Mouse (Mus musculus) myocyte (in vitro differentiated cells): ENCODE data around the gene Cadm2.

Source experiments
- CEBPB ChIP-seq: IDR thresholded peaks from 2 replicates; pipeline ENCODE4 v1.6.1; 2011; ENCODE audit warnings: mild to moderate bottlenecking, moderate library complexity; ENCODE audit not compliant: poor library complexity, insufficient read depth, severe bottlenecking
- MYOD1 ChIP-seq, 3 experiments: IDR thresholded peaks; one replicate each; pipeline ENCODE4 v1.6.1; 2011; ENCODE audit warnings: control low read depth in 2 of 3, low read depth in 2 of 3, mild to moderate bottlenecking in 2 of 3, moderate library complexity in 1 of 3; ENCODE audit not compliant: insufficient read length in 2 of 3, control insufficient read depth in 1 of 3
- MYOG ChIP-seq, 3 experiments: IDR thresholded peaks; one replicate each; pipeline ENCODE4 v1.6.1; 2011; ENCODE audit warnings: control low read depth in 2 of 3, low read depth in 2 of 3, mild to moderate bottlenecking in 2 of 3; ENCODE audit not compliant: insufficient read length in 2 of 3, control insufficient read depth in 1 of 3, insufficient read depth in 1 of 3
- POLR2A ChIP-seq: IDR thresholded peaks from one replicate; pipeline ENCODE4 v1.6.1; 2011; ENCODE audit warnings: low read depth, mild to moderate bottlenecking, control low read depth, moderate library complexity; ENCODE audit not compliant: insufficient read length
- TCF12 ChIP-seq: IDR thresholded peaks from one replicate; pipeline ENCODE4 v1.6.1; 2011; ENCODE audit warnings: mild to moderate bottlenecking, control low read depth; ENCODE audit not compliant: poor library complexity, insufficient read depth, severe bottlenecking

GRCm38 (mm10) chr16:66891559-66892247 is 729.0 kb downstream of the Cadm2 start:
- no peak for TF ChIP-seq TCF12
- no peak for TF ChIP-seq POLR2A
- no peak for TF ChIP-seq MYOG (IDR thresholded peaks at IDR 0.05; ENCODE audit: control insufficient read depth in 1 of 3, insufficient read depth in 1 of 3, insufficient read length in 2 of 3, low read depth in 2 of 3)
- TF ChIP-seq MYOD1 (IDR thresholded peaks at IDR 0.05; ENCODE audit: control insufficient read depth in 1 of 3, insufficient read length in 2 of 3, low read depth in 2 of 3), result no peak
- TF ChIP-seq CEBPB, result no peak
